Comparison of ENCODE assay signal across 12 mouse cellular contexts in genomic region chr16:44545153-44545552, GRCm38 (mm10). TPM values are rescaled to one million over a fixed set of nuclear protein-coding genes. Genes with fewer than 3 reads are reported as not detected.
DNase-seq lines count a peak whose midpoint lies in the region; ATAC-seq and TF ChIP-seq lines count a peak whose summit lies in the region.
"Had no signal": no experiment of that assay in that cellular context is flagged by ENCODE, and none has a peak within 500 bp of the region (broad histone marks: within the 10 kb centered on the region; RNA-seq: fewer than 3 reads in every experiment).

No protein-coding gene starts in this region.

- H3K27ac ChIP-seq in forebrain, embryonic 10.5 days = peak overlapping the region; percentile 58
- H3K27ac ChIP-seq in forebrain, postnatal 0 days (ENCODE audit: low read depth, low read length) = no peak overlapping the region
- 0 out of 2 replicates have a peak overlapping the region, but pooled peaks have one; percentile 23 for H3K27ac ChIP-seq in hindbrain, embryonic 12.5 days
- peak overlapping the region; percentile 48; the same call in 1 of the 2 replicates for H3K27ac ChIP-seq in midbrain, embryonic 13.5 days
- H3K27ac ChIP-seq in intestine, embryonic 15.5 days = no peak overlapping the region
- H3K27ac ChIP-seq: layer of hippocampus, adult 2 months; liver, embryonic 12.5 days had no signal

- H3K4me3 ChIP-seq in forebrain, embryonic 10.5 days = no peak overlapping the region
- H3K4me3 ChIP-seq in forebrain, postnatal 0 days (ENCODE audit: low read depth, low read length) = no peak overlapping the region
- no peak overlapping the region for H3K4me3 ChIP-seq in hindbrain, embryonic 12.5 days
- no peak overlapping the region for H3K4me3 ChIP-seq in midbrain, embryonic 13.5 days (replicated peaks)
- H3K4me3 ChIP-seq in intestine, embryonic 15.5 days (replicated peaks) = no peak overlapping the region
- H3K4me3 ChIP-seq: layer of hippocampus, adult 2 months; liver, embryonic 12.5 days had no signal

- no peak for ATAC-seq in forebrain, postnatal 0 days
- ATAC-seq in Patski = peak; percentile 68
- ATAC-seq in hindbrain, embryonic 12.5 days (ENCODE audit: low FRiP score) = 0 out of 2 replicates have a peak, but pooled peaks have one; percentile 7
- peak; percentile 34; the same call in 1 of the 2 replicates for ATAC-seq in midbrain, embryonic 13.5 days
- no peak for ATAC-seq in intestine, embryonic 15.5 days
- ATAC-seq: liver, embryonic 12.5 days had no signal

- peaks cover 89% of the 10 kb centered on the region for H3K4me1 ChIP-seq in forebrain, embryonic 10.5 days
- H3K4me1 ChIP-seq in forebrain, postnatal 0 days (ENCODE audit: insufficient read depth) = peaks cover 4% of the 10 kb centered on the region; the same call in 1 of the 2 replicates
- H3K4me1 ChIP-seq in hindbrain, embryonic 12.5 days = peaks cover 86% of the 10 kb centered on the region
- H3K4me1 ChIP-seq in midbrain, embryonic 13.5 days (replicated peaks) = peaks cover 92% of the 10 kb centered on the region
- peaks cover 14% of the 10 kb centered on the region for H3K4me1 ChIP-seq in intestine, embryonic 15.5 days (replicated peaks)
- H3K4me1 ChIP-seq: liver, embryonic 12.5 days had no signal

- no peak overlapping the region for H3K4me2 ChIP-seq in forebrain, postnatal 0 days (ENCODE audit: low read depth)
- peak overlapping the region; percentile 22 for H3K4me2 ChIP-seq in hindbrain, embryonic 12.5 days (replicated peaks)
- H3K4me2 ChIP-seq in midbrain, embryonic 13.5 days (replicated peaks) = peak overlapping the region; percentile 37
- no peak overlapping the region for H3K4me2 ChIP-seq in intestine, embryonic 15.5 days (replicated peaks)
- H3K4me2 ChIP-seq: liver, embryonic 12.5 days had no signal

- CTCF ChIA-PET in Patski (lab: Charles Lee) = interaction anchor here (3.6 kb wide), 1 partner anchor 12 kb away, joined by 20 read pairs; the partner anchor contains the start of gene Boc

- TF ChIP-seq CTCF in forebrain, postnatal 0 days (IDR thresholded peaks at IDR 0.05; ENCODE audit: low read depth) = no peak
- no peak for TF ChIP-seq CTCF in Patski (IDR thresholded peaks at IDR 0.05)

- in situ Hi-C loops in Patski (cut with MboI; ENCODE audit: low pct_unique_long_range_greater_than_20kb) = no loop called here

- H3K9ac ChIP-seq in forebrain, postnatal 0 days = no peak overlapping the region
- no peak overlapping the region for H3K9ac ChIP-seq in hindbrain, embryonic 12.5 days
- 0 out of 2 replicates have a peak overlapping the region, but pooled peaks have one; percentile 21 for H3K9ac ChIP-seq in midbrain, embryonic 13.5 days (replicated peaks)
- H3K9ac ChIP-seq in intestine, embryonic 15.5 days = no peak overlapping the region
- H3K9ac ChIP-seq: liver, embryonic 12.5 days had no signal

- POLR2A ChIA-PET in Patski (lab: Charles Lee) = interaction anchor here (1.1 to 1.3 kb wide), 2 partner anchors 11 to 13 kb away, joined by 4 to 6 read pairs; no protein-coding TSS in a partner anchor

- H3K9me3 ChIP-seq in forebrain, embryonic 10.5 days = no peaks in the 10 kb centered on the region; the same call in 1 of the 2 replicates
- H3K9me3 ChIP-seq in forebrain, postnatal 0 days (ENCODE audit: low read length) = no peaks in the 10 kb centered on the region
- no peaks in the 10 kb centered on the region for H3K9me3 ChIP-seq in hindbrain, embryonic 12.5 days (replicated peaks)
- no peaks in the 10 kb centered on the region for H3K9me3 ChIP-seq in midbrain, embryonic 13.5 days
- H3K9me3 ChIP-seq in intestine, embryonic 15.5 days = no peaks in the 10 kb centered on the region
- H3K9me3 ChIP-seq: liver, embryonic 12.5 days had no signal

- no peaks in the 10 kb centered on the region for H3K27me3 ChIP-seq in forebrain, embryonic 10.5 days (ENCODE audit: poor library complexity, severe bottlenecking)
- H3K27me3 ChIP-seq in forebrain, postnatal 0 days (ENCODE audit: insufficient read depth, low read length) = no peaks in the 10 kb centered on the region
- H3K27me3 ChIP-seq in Patski = no peaks in the 10 kb centered on the region
- H3K27me3 ChIP-seq in hindbrain, embryonic 12.5 days = no peaks in the 10 kb centered on the region
- H3K27me3 ChIP-seq in midbrain, embryonic 13.5 days = no peaks in the 10 kb centered on the region
- no peaks in the 10 kb centered on the region for H3K27me3 ChIP-seq in intestine, embryonic 15.5 days (replicated peaks)
- H3K27me3 ChIP-seq: liver, embryonic 12.5 days had no signal

- DNase-seq in forebrain, embryonic 10.5 days (ENCODE audit: extremely low spot score, low spot score) = no peak
- DNase-seq in forebrain, postnatal 0 days = no peak
- no peak for DNase-seq in Patski (ENCODE audit: low read depth, low spot score)
- no peak for DNase-seq in gastrocnemius, postnatal 4 days (ENCODE audit: low spot score in 2 of 2)
- no peak for DNase-seq in cerebellum, postnatal 14 days
- DNase-seq: heart, postnatal 4 days had no signal

- 27% methylated on average over 7 of the region's 7 CpGs for WGBS in forebrain, embryonic 10.5 days
- 33% methylated on average over 7 of the region's 7 CpGs for WGBS in forebrain, postnatal 0 days
- 20% methylated on average over 7 of the region's 7 CpGs for WGBS in hindbrain, embryonic 12.5 days
- 20% methylated on average over 7 of the region's 7 CpGs for WGBS in midbrain, embryonic 13.5 days
- 58% methylated on average over 7 of the region's 7 CpGs for WGBS in intestine, embryonic 15.5 days

- H3K36me3 ChIP-seq in forebrain, embryonic 10.5 days (replicated peaks) = peaks cover 43% of the 10 kb centered on the region
- H3K36me3 ChIP-seq in forebrain, postnatal 0 days (ENCODE audit: insufficient read depth) = no peaks in the 10 kb centered on the region
- H3K36me3 ChIP-seq in hindbrain, embryonic 12.5 days = no peaks in the 10 kb centered on the region
- H3K36me3 ChIP-seq in midbrain, embryonic 13.5 days = 0 out of 2 replicates have a peak, but pooled peaks cover 3% of the 10 kb centered on the region
- no peaks in the 10 kb centered on the region for H3K36me3 ChIP-seq in intestine, embryonic 15.5 days
- H3K36me3 ChIP-seq: liver, embryonic 12.5 days had no signal

RNA-seq across cellular contexts. Expression of gene Boc, which starts 13.5 kb away (rescaled TPM):
- polyA plus RNA-seq in forebrain, embryonic 10.5 days (2016; fragmentation: Nextera tagmentation; extraction: Ambion mirVana) = 25.9 TPM in 2 replicates
- 12.3 TPM in 2 replicates for total RNA-seq in forebrain, postnatal 0 days (2014; rRNA removed)
- 2.8 and 3.5 TPM in 2 replicates for polyA plus RNA-seq in forebrain, postnatal 0 days (2015; fragmentation: Nextera tagmentation; extraction: Ambion mirVana)
- polyA plus RNA-seq in Patski (2021) = 13.8 TPM
- 35.5 and 37.5 TPM in 2 replicates for polyA plus RNA-seq in hindbrain, embryonic 12.5 days (2016; fragmentation: Nextera tagmentation; extraction: Ambion mirVana)
- 22.5 and 27.3 TPM in 2 replicates for polyA plus RNA-seq in midbrain, embryonic 13.5 days (2015; fragmentation: Nextera tagmentation; extraction: Ambion mirVana)
- 9.8 and 10.3 TPM in 2 replicates for polyA plus RNA-seq in intestine, embryonic 15.5 days (2015; fragmentation: Nextera tagmentation; extraction: Ambion mirVana)
- 10 to 100 TPM; 26.2 to 30.3 TPM for total RNA-seq in gastrocnemius, postnatal 4 days (2021)
- total RNA-seq: neutrophil, adult 5-6 weeks had no signal

Comparison
In these comparisons a context has a peak if more than half of its experiments do, and no peak if none do; other contexts are left out.
1. H3K27ac ChIP-seq: peak in forebrain, embryonic 10.5 days (single experiment), hindbrain, embryonic 12.5 days (single experiment) and midbrain, embryonic 13.5 days (single experiment); none in forebrain, postnatal 0 days (single experiment) and intestine, embryonic 15.5 days (single experiment).
2. ATAC-seq: peak in Patski (single experiment), hindbrain, embryonic 12.5 days (single experiment) and midbrain, embryonic 13.5 days (single experiment); none in forebrain, postnatal 0 days (single experiment) and intestine, embryonic 15.5 days (single experiment).
3. H3K4me2 ChIP-seq: peak in hindbrain, embryonic 12.5 days (single experiment) and midbrain, embryonic 13.5 days (single experiment); none in forebrain, postnatal 0 days (single experiment) and intestine, embryonic 15.5 days (single experiment).